Mouse (Mus musculus) skeletal muscle tissue, adult 2 months (tissue): ENCODE data around the gene Trappc3l.
A peak's percentile ranks its signal among the peaks of the same experiment; 100 is the strongest.

ENCODE experiments used
- DNase-seq: peaks from one replicate; pipeline ENCODE4 v3.0.0-alpha.2; 2012; ENCODE audit warnings: low read depth, low spot score

The Trappc3l gene

DNA sequence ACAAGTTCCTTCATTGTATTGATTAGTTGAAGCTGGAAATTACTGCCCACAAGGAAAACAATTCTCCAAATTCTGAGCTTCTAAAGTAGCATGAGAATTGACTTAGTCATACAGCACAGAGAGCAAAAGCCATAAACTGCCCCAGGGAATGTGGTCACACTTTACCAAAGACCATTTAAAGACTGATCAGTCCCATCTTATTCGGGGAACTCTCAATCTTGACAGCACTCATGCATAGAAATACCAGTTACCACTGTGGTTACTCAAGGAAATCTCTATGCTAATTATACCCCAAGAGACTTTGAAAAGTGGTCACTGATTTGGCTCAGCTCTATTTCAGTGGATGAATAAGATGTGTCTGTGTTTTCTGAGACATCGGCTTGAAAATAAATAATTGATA is 57.8 kb downstream of the Trappc3l start:
- no peak for DNase-seq

DNA sequence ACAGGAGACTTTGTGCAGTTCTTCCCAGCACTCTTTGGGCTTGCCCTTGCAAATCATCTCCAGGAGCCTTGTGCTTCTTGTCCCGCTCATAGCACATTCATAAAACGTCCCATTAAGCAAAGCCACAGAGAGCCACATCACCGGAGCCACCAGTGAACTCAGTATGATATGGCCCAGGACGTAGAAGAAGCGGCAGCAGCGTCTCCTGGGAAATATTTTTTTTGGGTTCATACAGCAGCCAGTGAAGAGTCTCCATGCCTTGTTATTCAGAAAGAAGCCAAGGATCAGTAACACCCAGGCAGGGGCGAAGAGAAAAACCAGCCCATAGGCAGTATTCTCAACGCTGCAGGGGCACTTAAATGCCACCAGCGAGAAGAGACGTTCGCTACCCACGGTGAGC is 58.6 kb downstream of the Trappc3l start:
- no peak for DNase-seq

DNA sequence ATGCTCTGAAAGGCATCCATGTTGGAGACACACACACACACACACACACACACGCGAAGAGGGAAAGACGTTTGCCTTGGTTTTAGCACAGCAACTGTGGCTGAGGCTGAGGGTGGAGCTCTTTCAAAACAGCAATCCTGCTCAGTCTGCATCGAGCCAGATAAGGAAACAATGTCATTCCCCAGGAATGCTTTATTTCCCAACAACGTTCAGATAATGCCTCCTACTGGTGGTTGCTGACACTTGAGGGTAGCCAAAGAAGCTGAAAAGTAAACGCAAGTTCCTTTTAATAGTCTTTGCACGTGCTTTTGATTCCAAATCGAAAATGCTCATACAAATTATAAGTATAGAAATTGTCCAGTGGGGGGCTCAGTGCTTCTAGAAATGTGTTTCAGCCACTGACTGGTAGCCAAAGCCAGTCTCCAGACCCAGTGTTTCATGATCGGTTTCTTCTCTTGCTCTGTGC is 59.1 kb downstream of the Trappc3l start, which contains the start of gene Calhm5:
Calhm5 (minus strand) TSS at position 102 of the 466 bp plus-strand sequence.
- peak; percentile 71 for DNase-seq

DNA sequence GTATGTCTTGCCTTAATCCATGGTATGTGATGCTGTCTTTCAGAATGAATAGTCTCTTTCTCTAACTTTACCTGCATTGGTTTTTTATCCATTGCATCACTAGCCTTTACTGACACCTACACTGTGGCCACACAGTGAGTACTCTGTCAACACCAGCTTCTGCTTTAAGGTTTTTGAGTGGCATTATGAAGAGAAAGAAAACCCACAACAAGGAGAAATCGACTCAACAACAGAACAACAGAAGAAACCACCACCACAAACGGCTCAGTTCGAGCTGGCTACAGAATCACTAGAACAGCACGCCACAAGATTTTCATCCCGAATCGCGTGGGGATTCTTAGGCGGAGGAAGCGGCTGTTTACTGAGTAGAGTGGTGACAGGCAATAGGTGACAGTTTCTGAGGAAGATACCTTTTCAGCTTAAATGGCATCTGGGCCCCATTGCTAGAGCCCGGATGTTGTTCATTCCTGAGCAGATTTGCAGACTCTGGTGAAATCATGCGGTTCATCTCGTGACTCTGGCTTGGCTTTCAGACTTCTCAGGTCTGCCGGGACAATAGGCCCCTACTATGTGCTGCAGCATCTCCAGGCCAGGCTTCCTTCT is 73.6 kb downstream of the Trappc3l start:
- DNase-seq = no peak

DNA sequence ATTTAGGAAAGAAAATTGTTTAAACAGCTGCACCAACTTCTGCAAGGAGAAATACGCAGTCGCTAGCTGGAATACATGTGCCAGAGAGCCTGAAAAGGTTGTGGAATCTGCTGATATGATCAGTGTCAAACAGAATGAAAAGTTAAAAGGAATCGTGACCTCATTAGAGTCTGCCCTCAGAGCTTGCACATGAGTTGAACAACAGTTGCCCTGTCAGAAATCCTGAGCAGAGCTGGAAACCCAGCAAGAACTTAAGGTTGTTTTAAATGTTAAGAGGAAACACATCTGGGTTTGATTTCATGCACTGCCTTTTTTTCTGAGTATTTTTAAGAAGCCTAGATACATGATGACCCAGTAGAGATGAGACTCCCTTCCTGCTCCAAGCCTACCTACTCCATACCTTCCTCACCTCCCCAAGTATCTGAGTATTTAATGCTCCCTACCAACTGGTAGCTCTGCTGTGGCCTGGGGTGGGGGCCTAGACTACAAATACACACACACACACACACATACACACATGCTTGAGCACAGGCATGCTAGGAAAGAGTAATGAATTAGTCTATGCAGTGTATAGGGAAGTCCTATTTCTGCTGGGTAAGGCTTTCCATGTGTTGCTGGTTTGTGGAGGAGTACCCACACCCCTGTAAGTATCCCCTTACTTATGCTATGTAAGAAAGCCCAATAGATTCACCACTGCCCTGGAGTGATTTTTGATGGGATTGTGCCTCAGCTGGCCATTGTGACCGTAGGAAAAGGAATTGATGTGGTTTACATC is 74.8 kb downstream of the Trappc3l start:
- DNase-seq = no peak

DNA sequence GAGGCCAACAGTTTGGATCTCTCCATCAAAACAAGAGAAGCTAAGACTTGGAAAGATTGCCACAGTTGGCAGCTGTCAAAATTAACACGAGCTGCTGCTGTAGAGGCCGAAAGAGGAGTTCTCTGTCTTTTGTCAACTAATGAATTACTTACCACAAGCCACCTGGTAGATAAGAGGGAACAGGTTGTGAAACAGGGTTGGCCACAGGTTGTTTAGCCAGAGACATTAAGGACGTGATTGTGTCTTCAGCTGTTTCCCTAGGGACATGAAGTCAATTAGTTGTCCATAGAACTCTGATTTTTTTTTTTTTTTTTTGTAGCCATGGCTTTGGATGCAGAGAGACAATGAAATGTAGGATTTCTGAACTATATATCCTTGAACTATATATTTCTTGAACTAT is 79.7 kb downstream of the Trappc3l start:
- no peak for DNase-seq

DNA sequence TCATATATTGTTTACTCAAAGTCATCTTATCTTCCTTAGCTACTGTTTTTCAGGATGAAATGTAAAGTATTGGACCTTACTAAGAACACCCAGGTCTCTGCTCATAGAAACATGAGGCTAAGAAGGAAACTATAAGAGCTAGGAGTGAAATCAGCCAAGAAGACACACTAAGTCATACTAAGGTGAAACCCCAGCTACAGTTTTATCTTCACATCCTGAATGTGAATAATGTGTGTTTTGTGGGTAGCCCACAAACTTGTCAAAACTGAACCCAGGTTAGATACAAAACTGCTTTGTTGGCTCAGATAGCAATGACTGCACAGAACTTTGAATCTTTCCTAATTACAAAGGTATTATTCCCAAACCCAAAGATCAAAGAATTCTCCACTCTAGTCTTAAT is 80.4 kb downstream of the Trappc3l start:
- no peak for DNase-seq

DNA sequence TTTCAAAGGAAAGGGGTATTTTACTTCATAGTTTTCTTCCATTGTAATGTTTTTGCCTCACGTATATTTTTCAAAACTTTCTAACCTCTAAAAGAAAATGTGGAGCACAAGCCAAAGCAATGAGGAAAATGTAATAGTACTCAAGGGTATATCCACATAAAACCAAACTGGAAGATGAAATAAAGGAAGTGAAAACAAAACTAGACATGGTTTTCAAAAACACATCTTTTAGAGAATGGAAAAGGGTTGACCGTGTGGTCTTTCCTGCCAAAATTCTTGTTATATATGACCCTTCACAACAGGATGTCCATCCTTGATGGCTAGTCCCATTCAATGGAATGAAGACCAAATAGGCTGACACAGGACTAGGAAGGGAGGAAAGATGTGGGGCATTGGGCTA is 81.0 kb downstream of the Trappc3l start:
- no peak for DNase-seq

DNA sequence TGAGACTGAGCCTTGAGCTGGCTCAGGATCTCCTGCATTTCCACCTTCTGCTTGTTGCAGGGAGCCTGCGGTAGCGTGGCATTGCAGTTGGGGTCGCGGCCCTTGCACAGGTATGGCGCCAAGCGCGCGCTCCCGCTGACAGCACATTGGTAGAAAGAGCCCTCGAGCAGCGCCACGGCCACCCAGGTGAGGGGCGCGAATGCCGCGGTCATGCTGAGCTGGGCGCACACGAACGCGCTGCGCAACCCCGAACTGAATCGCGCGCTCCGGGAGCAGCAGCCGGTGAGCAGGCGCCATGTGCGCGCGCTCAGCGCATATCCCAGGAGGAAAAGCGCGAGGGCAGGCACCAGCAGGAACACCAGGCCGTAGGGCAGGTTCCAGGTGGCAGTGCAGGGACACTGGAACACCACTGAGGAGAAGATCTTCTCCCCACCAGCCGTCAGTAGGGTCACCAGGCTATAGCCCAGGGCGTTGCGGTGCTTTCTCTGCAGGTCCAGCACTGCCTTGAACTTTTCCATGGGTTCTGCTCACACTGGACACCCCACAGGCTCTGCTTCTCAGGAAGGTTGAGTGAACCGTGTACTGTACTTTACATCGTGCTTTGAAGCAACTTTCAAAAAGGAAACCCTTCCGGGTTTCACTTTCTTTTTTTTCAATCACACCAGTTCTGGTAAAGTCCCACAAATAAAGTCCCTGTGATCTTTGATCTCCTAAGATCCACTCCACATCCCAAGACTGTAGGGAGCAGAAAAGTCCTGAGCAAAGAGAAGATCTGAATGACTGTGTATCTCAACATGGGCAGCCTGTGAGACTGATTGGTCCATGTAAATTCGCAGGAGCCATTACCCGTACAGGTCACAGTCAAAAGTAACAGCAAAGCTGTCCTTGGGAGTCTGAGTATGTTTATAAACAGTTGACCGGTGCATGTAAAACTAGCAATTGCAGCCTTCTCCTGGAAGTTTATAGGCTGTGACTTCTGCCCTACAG is 90.3 kb downstream of the Trappc3l start, which contains the start of gene Calhm6:
Calhm6 (minus strand) TSS at position 593 of the 987 bp plus-strand sequence.
- no peak for DNase-seq

DNA sequence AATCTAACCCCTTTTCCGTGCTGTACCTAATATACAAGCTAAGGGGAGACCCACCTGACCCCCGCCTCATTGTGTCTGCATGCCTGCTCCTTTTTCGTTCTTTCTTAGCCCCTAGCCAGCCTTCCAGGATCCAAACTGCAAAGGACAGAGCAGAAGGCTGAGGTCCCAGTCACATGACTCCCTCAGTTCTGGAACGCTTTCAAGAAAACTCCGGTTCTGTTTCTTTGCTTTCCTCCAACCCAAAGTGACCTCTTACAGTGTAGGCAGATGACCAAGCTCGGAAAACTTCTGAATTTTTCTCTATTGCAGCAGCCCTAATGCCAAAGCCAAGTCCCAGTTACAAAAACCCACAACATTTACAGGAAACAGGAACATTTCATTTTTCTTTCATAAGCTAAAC is 91.0 kb downstream of the Trappc3l start:
- DNase-seq = peak; percentile 81

DNA sequence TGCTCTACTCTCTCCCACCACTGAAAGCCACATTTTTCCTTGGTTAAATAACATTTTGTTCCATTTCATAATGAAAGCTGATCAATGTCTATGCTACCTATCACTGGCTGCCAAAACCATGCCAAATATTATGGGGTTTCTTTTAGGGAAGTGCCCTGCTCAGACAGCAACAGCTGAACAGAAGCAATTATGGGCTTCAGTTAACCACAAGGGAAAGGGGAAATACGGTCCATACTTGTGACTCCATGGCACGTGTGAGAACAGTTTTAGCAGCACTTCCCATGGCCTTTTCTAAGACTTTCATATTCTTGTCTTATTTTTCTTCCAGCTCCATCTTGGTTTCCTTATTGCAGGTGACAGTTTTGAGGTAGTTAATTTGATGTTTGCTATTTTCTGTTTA is 94.0 kb downstream of the Trappc3l start:
- DNase-seq = peak; percentile 30

DNA sequence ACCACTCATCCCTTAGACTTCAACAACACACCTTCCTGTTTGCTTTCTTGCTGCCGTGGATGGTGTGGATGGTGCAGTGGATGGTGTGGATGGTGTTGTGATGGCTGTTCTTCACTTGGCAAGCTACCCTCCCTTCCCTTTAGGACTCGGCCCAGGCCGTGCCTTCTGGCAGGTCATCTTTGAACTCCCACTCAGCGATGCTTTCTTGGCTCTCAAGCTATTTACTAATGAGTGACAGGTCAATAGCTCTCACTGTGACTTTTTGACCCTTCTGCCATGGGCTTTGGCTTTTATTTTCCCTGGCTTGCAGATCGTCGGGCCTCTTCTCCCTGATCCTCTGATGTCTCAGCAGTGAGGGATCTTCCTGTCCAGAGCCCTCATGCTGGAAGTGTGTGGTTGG is 99.0 kb downstream of the Trappc3l start:
- no peak for DNase-seq

DNA sequence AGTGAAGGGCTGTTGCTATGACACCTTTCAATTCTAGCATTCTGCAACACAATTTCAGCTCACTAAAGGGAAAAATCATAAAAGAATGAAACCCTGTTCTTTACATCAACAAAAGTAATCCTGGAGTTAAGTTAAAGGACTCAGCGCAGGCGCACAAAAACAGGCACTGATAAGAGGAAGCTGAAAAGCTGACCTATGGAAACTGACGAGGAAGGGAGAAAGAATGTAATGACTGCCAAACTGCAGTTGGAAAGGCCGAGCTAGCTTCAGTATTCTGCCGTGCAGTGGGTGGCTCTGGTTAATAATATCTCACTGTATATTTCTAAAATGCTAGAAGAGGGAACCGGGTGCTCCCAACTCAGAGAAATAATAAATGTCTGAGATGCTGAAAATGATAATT is 100.6 kb downstream of the Trappc3l start:
- DNase-seq = no peak

DNA sequence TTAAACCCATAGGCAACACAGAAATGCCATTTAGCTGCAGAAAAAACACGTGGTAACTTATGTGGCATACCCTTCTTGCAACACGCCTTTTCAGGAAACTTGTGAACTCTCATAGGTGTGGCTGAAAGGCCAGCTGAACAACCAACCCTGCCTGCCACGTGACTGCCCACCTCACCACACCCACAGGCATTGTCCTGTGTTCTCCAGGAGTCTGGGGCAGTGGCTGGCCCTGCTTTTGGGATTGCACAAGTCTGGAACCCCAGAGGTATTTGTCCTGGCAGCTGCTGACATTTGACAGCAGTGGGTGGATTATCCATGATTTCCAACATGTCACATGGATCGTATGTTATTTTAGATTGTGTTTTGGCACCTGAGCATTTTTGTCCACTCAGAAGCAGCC is 102.4 kb downstream of the Trappc3l start:
- no peak for DNase-seq

DNA sequence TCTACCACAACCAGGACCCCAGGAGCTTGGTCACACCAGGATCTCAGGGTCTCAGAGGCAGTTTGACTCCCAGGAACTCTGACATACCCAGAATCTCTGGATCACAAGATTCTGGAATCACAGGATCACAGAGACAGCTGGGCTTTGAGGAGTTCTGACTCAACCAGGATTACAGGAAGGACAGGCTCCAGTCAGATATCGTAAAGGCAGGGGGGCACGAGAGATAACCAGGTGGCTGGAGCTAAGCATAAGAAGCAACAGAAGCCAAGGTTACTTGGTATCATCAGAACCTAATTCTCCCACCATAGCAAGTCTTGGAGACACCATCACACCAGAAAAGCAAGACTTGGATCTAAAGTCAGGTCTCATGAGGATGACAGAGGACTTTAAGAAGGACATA is 104.3 kb downstream of the Trappc3l start:
- no peak for DNase-seq

DNA sequence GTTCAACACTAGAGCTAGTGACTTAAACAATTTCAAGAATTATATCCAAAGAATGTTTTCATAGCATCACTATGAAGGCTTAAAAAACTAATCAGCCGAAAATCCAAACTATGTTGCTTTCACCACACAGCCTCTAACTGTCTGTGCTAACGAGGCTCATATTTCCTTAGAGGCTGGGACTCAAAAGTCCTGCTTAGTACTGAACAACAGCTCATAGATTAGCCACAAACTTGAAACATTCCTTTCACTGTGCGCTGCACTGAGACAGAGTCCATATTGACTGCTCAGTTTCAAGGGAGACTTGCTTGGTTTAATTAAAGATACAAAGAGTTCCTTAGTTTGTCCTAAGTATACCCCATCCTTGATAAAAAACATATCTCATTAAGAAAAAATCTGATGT is 112.4 kb downstream of the Trappc3l start:
- DNase-seq = no peak

DNA sequence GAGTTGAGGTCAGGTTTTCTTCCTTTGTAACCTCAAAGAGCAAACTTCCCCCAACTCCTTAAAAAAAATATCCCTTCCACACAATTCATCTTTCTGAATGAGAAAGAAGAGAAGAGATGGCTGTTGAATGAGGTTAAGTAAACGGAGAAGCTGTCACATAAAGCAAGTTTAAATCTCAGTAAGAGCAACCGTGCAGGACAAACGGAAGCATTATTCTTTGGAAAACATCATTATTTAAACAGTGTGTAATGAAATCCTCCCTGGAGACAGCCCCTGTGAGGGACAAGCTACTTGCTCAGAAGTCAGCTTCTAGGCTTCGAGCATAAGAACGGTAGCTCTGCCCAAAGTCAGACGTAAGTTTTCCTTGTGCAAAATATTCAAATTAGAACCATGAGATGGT is 113.1 kb downstream of the Trappc3l start:
- DNase-seq = no peak

DNA sequence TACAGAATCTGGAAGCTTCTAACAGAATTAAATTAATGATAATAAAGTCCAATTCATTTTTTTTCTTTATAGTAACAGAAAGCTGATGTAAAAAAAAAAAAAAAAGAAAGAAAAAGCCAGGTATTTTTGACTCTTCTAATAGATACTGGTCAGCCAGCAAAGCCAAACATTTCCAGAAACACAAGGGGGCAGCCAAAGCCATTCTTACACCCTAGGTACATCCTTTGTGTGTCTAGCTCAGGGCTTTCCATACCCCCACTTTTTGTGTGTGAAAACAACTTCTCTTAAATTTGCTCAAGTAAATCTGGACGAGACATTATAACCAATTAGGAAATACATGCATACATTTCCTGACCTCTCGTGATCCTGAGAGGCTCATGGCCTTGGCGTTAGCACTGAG is 114.4 kb downstream of the Trappc3l start:
- no peak for DNase-seq

DNA sequence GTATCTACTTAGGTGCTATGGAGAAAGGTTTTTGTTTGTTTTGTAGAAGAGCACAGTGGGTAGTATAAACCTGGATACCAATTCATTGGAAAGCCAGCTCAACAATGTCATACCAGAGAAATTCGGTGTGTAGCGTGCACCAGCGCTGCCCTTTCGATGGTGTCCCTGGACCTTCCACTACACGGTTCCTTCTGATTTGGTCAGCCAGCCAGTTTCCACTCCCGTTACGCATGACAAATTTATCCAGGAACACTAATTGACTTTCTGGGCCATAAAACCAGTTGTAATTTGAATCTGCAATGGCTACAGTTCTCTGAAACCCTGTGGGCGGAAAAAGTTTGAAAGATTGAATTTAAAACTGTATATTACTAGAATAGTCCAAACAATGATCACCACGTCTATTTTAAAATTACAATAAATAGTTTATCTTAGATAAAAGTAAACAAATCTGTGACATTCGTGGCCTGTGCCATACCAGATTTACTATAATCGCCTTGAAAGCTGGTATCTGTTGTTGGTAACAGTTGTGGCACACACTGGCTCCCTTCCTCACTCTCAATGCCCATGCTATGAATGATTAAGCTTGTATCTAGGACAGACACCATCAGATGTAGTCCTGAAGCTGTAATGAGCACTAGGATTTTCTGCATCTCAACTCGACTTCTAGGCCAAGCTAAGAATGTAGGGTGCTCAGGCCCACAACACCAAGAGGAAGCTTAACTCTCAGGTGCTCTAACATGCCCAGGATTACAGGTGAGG is 118.6 kb downstream of the Trappc3l start:
- DNase-seq = no peak
